Mouse (Mus musculus): ENCODE data around the gene Mfsd12. TPM values are rescaled to one million over a fixed set of nuclear protein-coding genes. Genes with fewer than 3 reads are reported as not detected.
A peak's percentile ranks its signal among the peaks of the same experiment; 100 is the strongest.

Gene Mfsd12
- polyA plus RNA-seq, 1 experiment from 2014 or later = 8.8 TPM

DNA sequence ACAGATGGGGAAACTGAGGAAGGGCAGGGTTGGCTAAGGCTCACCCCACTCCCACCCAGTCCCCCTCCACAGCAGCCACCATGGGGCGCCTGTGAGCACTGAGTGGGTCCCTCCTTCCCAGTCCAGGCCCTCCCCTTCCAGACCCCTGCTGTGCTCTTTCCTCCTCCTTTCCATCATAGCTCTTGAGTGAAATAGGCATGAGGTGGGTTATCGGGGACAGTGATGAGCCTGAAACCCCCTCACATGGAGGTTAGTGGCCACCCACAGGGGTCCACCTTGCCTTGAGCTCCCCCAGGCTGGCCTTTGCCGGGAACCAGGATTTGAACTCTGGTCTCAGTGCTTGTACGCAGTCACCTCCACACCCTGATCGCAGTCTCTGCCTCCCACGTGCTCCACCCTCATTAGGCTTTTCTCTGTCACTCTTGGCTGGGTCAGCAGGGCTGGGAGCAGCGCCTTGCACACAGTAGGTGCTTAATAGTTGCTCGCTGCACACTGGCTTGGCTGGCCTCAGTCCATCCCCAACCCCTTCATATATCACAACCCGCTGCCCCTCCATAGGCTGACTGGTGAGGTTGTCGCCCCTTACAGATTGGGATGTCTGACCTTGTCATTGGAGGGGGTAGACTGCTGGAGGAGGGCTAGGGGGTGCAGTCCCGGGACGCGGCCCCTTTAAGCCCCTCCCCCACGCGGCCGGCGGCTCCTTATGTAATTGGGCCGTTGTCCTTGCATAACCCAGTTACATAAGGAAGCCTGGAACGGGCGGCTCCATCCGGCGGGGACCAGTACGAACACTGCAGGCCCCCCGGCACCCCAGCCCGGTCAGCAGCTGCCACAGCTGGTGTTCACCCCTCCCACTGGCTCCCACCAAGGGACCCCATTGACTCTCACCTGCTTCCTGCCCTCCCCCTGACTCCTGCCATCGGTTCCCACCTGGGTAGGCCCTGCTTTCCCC lies 56.3 kb downstream of the Mfsd12 start:
- Histone ChIP-seq H3K4me1 (peaks cover 100% of the 10 kb centered on the region), H3K9me3 (replicated peaks) (no peaks in the 10 kb centered on the region), H3K36me3 (peaks cover 3% of the 10 kb centered on the region), H3K4me3 (peak overlapping the region; percentile 34), H3K27me3 (ENCODE audit: low read depth, poor library complexity, severe bottlenecking) (no peaks in the 10 kb centered on the region), H3K27ac (peak overlapping the region; percentile 89)
- WGBS = 27% methylated on average over 26 of the region's 26 CpGs
- DNase-seq (ENCODE audit: low spot score) = peak; percentile 78

DNA sequence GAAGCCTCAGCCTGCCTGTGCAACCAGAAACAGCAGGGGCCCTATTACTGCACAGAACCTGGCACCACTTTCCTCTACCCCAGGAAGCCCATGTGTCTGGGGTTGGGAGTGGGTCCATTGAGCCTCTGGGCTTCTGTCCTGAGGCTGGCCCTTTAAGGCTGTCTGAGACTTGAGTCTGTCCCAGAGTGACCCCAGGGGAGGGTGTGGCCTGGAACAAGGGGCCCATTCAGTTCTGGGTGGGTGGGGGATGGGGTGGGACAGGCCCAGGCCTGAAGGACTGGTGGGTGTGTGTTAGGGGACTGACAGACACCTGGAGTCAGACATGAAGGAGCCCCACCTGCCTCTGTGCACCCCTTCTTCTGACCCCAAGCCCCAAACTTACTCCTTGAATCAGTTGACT lies 57.4 kb downstream of the Mfsd12 start:
- DNase-seq (ENCODE audit: low spot score) = peak; percentile 58

DNA sequence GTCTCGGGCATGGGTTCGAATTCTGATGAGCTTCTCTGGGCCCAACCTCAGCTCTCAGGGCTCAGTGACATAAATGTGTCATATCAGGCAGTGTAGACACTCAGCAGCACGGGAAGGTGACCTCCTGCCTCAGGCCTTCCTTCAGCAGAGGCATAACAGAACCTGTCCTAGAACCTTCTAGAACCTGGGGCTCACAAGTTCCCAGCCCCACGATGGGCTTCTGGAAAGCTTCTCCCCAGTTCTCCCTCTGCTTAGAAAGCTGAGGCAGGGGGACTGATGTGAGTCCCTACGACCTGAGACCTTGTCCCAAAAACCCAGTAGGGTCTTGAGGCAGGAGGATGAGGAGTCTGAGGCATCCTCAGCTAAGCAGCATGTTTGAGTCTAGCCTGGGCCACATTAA lies 57.9 kb downstream of the Mfsd12 start:
- Histone ChIP-seq H3K4me1 (peaks cover 99% of the 10 kb centered on the region), H3K9me3 (replicated peaks) (no peaks in the 10 kb centered on the region), H3K27me3 (ENCODE audit: low read depth, poor library complexity, severe bottlenecking) (peaks cover 3% of the 10 kb centered on the region), H3K4me3 (0 out of 2 replicates have a peak overlapping the region, but pooled peaks have one; percentile 14), H3K36me3 (peaks cover 7% of the 10 kb centered on the region), H3K27ac (peak overlapping the region; percentile 89)
- no peak for DNase-seq (ENCODE audit: low spot score)
- 84% methylated on average over 5 of the region's 5 CpGs for WGBS

More for the DNA sequence above, 57.4 kb downstream of the Mfsd12 start:
- H3K4me1 ChIP-seq = peaks cover 99% of the 10 kb centered on the region
- peak overlapping the region; percentile 34; the same call in 1 of the 2 replicates for H3K4me3 ChIP-seq
- H3K27ac ChIP-seq = peak overlapping the region; percentile 89
- H3K27me3 ChIP-seq (ENCODE audit: low read depth, poor library complexity, severe bottlenecking) = no peaks in the 10 kb centered on the region; the same call in 1 of the 2 replicates
- H3K36me3 ChIP-seq = peaks cover 3% of the 10 kb centered on the region
- H3K9me3 ChIP-seq (replicated peaks) = no peaks in the 10 kb centered on the region

Small RNAs within 50 kb of the gene (microRNA-seq; reads per million reads assigned to microRNA genes)
- gene Mir6913 = 1.5 reads per million

Other genes with a start within 250 kb of the Mfsd12 start
- gene Zbtb7a, start 222.3 kb upstream of the Mfsd12 start, polyA plus RNA-seq (2016; fragmentation: Nextera tagmentation; extraction: Ambion mirVana) = 9.6 and 11.7 TPM in 2 replicates
- gene Pias4, start 189.6 kb upstream of the Mfsd12 start, polyA plus RNA-seq (2016; fragmentation: Nextera tagmentation; extraction: Ambion mirVana) = 73.6 and 73.9 TPM in 2 replicates
- gene Eef2, start 180.9 kb upstream of the Mfsd12 start, polyA plus RNA-seq (2016; fragmentation: Nextera tagmentation; extraction: Ambion mirVana) = 575 and 611 TPM in 2 replicates
- gene Dapk3, start 174.5 kb upstream of the Mfsd12 start, polyA plus RNA-seq (2016; fragmentation: Nextera tagmentation; extraction: Ambion mirVana) = 46.5 and 52.0 TPM in 2 replicates
- not detected in 2 replicates for gene 4930442H23Rik, start 173.6 kb upstream of the Mfsd12 start, polyA plus RNA-seq (2016; fragmentation: Nextera tagmentation; extraction: Ambion mirVana)
- not detected in 2 replicates for gene Nmrk2, start 155.4 kb upstream of the Mfsd12 start, polyA plus RNA-seq (2016; fragmentation: Nextera tagmentation; extraction: Ambion mirVana)
- 0.06 TPM in 1 of 2 replicates, not detected in the other for gene Atcay, start 126.7 kb upstream of the Mfsd12 start, polyA plus RNA-seq (2016; fragmentation: Nextera tagmentation; extraction: Ambion mirVana)
- gene Zfr2, start 124.3 kb upstream of the Mfsd12 start, polyA plus RNA-seq (2016; fragmentation: Nextera tagmentation; extraction: Ambion mirVana) = 2.0 and 5.0 TPM in 2 replicates
- gene Matk, start 104.6 kb upstream of the Mfsd12 start, polyA plus RNA-seq (2016; fragmentation: Nextera tagmentation; extraction: Ambion mirVana) = 2.1 and 3.0 TPM in 2 replicates
- gene Mrpl54, start 90.6 kb upstream of the Mfsd12 start, polyA plus RNA-seq (2016; fragmentation: Nextera tagmentation; extraction: Ambion mirVana) = 234 and 258 TPM in 2 replicates
- gene Apba3, start 90.5 kb upstream of the Mfsd12 start, polyA plus RNA-seq (2016; fragmentation: Nextera tagmentation; extraction: Ambion mirVana) = 56.5 and 57.6 TPM in 2 replicates
- gene Tjp3, start 65.9 kb upstream of the Mfsd12 start, polyA plus RNA-seq (2016; fragmentation: Nextera tagmentation; extraction: Ambion mirVana) = 4.7 and 5.1 TPM in 2 replicates
- 67.0 and 71.3 TPM in 2 replicates for gene Pip5k1c, start 64.5 kb upstream of the Mfsd12 start, polyA plus RNA-seq (2016; fragmentation: Nextera tagmentation; extraction: Ambion mirVana)
- 62.5 and 67.7 TPM in 2 replicates for gene Cactin, start 36.4 kb upstream of the Mfsd12 start, polyA plus RNA-seq (2016; fragmentation: Nextera tagmentation; extraction: Ambion mirVana)
- gene Tbxa2r, start 28.8 kb upstream of the Mfsd12 start, polyA plus RNA-seq (2016; fragmentation: Nextera tagmentation; extraction: Ambion mirVana) = 3.2 and 3.6 TPM in 2 replicates
- 0.09 TPM in 1 of 2 replicates, not detected in the other for gene Gipc3, start 14.2 kb upstream of the Mfsd12 start, polyA plus RNA-seq (2016; fragmentation: Nextera tagmentation; extraction: Ambion mirVana)
- gene Hmg20b, start 7.0 kb upstream of the Mfsd12 start, polyA plus RNA-seq (2016; fragmentation: Nextera tagmentation; extraction: Ambion mirVana) = 99.6 and 114 TPM in 2 replicates
- gene 4930404N11Rik, start 8.3 kb downstream of the Mfsd12 start, polyA plus RNA-seq (2016; fragmentation: Nextera tagmentation; extraction: Ambion mirVana) = 0.24 and 0.38 TPM in 2 replicates
- 134 and 148 TPM in 2 replicates for gene Fzr1, start 21.0 kb downstream of the Mfsd12 start, polyA plus RNA-seq (2016; fragmentation: Nextera tagmentation; extraction: Ambion mirVana)
- gene Dohh, start 26.9 kb downstream of the Mfsd12 start, polyA plus RNA-seq (2016; fragmentation: Nextera tagmentation; extraction: Ambion mirVana) = 101 and 115 TPM in 2 replicates
- gene Gm48551, start 27.0 kb downstream of the Mfsd12 start, polyA plus RNA-seq (2016; fragmentation: Nextera tagmentation; extraction: Ambion mirVana) = 3.8 and 4.2 TPM in 2 replicates
- gene Gm48552, start 31.5 kb downstream of the Mfsd12 start, polyA plus RNA-seq (2016; fragmentation: Nextera tagmentation; extraction: Ambion mirVana) = 1.4 and 1.5 TPM in 2 replicates
- gene Smim24, start 35.6 kb downstream of the Mfsd12 start, polyA plus RNA-seq (2016; fragmentation: Nextera tagmentation; extraction: Ambion mirVana) = 1.9 and 2.9 TPM in 2 replicates
- gene Nfic, start 98.1 kb downstream of the Mfsd12 start, polyA plus RNA-seq (2016; fragmentation: Nextera tagmentation; extraction: Ambion mirVana) = 9.3 and 19.8 TPM in 2 replicates
- 0.24 and 0.48 TPM in 2 replicates for gene Celf5, start 125.2 kb downstream of the Mfsd12 start, polyA plus RNA-seq (2016; fragmentation: Nextera tagmentation; extraction: Ambion mirVana)
- gene Ncln, start 138.9 kb downstream of the Mfsd12 start, polyA plus RNA-seq (2016; fragmentation: Nextera tagmentation; extraction: Ambion mirVana) = 100 and 102 TPM in 2 replicates
- gene S1pr4, start 142.6 kb downstream of the Mfsd12 start, polyA plus RNA-seq (2016; fragmentation: Nextera tagmentation; extraction: Ambion mirVana) = 0.34 and 0.39 TPM in 2 replicates
- 0.80 and 2.0 TPM in 2 replicates for gene Gna15, start 166.7 kb downstream of the Mfsd12 start, polyA plus RNA-seq (2016; fragmentation: Nextera tagmentation; extraction: Ambion mirVana)
- 88.5 and 91.5 TPM in 2 replicates for gene Gna11, start 187.7 kb downstream of the Mfsd12 start, polyA plus RNA-seq (2016; fragmentation: Nextera tagmentation; extraction: Ambion mirVana)
- 337 and 432 TPM in 2 replicates for gene Aes, start 202.0 kb downstream of the Mfsd12 start, polyA plus RNA-seq (2016; fragmentation: Nextera tagmentation; extraction: Ambion mirVana)
- gene Tle2, start 217.1 kb downstream of the Mfsd12 start, polyA plus RNA-seq (2016; fragmentation: Nextera tagmentation; extraction: Ambion mirVana) = 17.1 and 28.2 TPM in 2 replicates
- 12.6 and 15.5 TPM in 2 replicates for gene Tle6, start 243.6 kb downstream of the Mfsd12 start, polyA plus RNA-seq (2016; fragmentation: Nextera tagmentation; extraction: Ambion mirVana)
- 1.4 TPM in 2 replicates for gene BC025920, start 248.8 kb downstream of the Mfsd12 start, polyA plus RNA-seq (2016; fragmentation: Nextera tagmentation; extraction: Ambion mirVana)